36 mouse cellular contexts compared by ENCODE assay signal in the genomic region with DNA sequence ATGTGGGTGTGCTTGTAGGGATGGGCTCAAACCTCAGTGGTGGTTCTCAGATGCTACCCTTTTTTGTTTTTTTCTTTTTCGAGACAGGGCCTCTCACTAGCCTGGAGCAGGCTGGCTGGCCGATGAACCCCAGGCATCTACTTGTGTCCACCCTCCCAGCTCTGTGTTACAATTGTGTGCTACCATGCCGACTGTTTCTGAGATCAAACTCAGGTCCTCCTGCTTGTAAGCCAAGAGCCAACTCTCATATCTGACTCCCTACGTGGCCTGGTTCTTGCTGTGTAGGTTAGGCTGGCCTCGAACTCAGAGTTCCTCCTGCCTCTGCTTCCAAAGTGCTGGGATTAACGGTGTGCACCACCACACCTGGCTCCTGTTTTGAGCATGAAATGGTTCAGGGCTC. TPM values are rescaled to one million over a fixed set of nuclear protein-coding genes. Genes with fewer than 3 reads are reported as not detected.
"Had no signal": no experiment of that assay in that cellular context is flagged by ENCODE, and none has a peak within 500 bp of the region (broad histone marks: within the 10 kb centered on the region; RNA-seq: fewer than 3 reads in every experiment).

No protein-coding gene starts in this region.

- DNase-seq: forebrain, postnatal 0 days; heart, adult 18-20 months; heart, postnatal 14 days; heart, postnatal 36 days; kidney, adult 11 months; kidney, adult 8-10 months; kidney, postnatal 10 days; layer of hippocampus, adult 9-11 months; layer of hippocampus, postnatal 36 days; left cerebral cortex, postnatal 4 days; liver, embryonic 13.5 days had no signal

- H3K4me3 ChIP-seq: forebrain, embryonic 15.5 days; heart, embryonic 10.5 days; heart, embryonic 13.5 days; heart, embryonic 15.5 days; hindbrain, embryonic 13.5 days; hindbrain, embryonic 15.5 days; limb, embryonic 13.5 days; limb, embryonic 15.5 days; liver, embryonic 13.5 days had no signal

- H3K9me3 ChIP-seq: forebrain, embryonic 15.5 days; heart, embryonic 10.5 days; heart, embryonic 13.5 days; heart, embryonic 15.5 days; hindbrain, embryonic 13.5 days; hindbrain, embryonic 15.5 days; limb, embryonic 13.5 days; limb, embryonic 15.5 days; liver, embryonic 13.5 days had no signal

- H3K4me1 ChIP-seq: forebrain, embryonic 15.5 days; heart, embryonic 15.5 days; hindbrain, embryonic 13.5 days; hindbrain, embryonic 15.5 days had no signal

- H3K9ac ChIP-seq: forebrain, embryonic 15.5 days; forebrain, postnatal 0 days; heart, embryonic 13.5 days; heart, embryonic 15.5 days; hindbrain, embryonic 13.5 days; hindbrain, embryonic 15.5 days; limb, embryonic 13.5 days; limb, embryonic 15.5 days; liver, embryonic 13.5 days had no signal

- H3K36me3 ChIP-seq: forebrain, embryonic 15.5 days; heart, embryonic 10.5 days; heart, embryonic 13.5 days; heart, embryonic 15.5 days; hindbrain, embryonic 13.5 days; hindbrain, embryonic 15.5 days; limb, embryonic 13.5 days; limb, embryonic 15.5 days; liver, embryonic 13.5 days had no signal

- H3K27ac ChIP-seq: forebrain, embryonic 15.5 days; heart, embryonic 10.5 days; heart, embryonic 13.5 days; heart, embryonic 15.5 days; hindbrain, embryonic 13.5 days; hindbrain, embryonic 15.5 days; hindbrain, postnatal 0 days; limb, embryonic 13.5 days; limb, embryonic 15.5 days; liver, embryonic 13.5 days had no signal

- H3K4me2 ChIP-seq: forebrain, embryonic 15.5 days; heart, embryonic 13.5 days; heart, embryonic 15.5 days; hindbrain, embryonic 13.5 days; hindbrain, embryonic 15.5 days; limb, embryonic 13.5 days; limb, embryonic 15.5 days; liver, embryonic 13.5 days had no signal

- H3K27me3 ChIP-seq: forebrain, embryonic 15.5 days; heart, embryonic 15.5 days; hindbrain, embryonic 13.5 days; hindbrain, embryonic 15.5 days; limb, embryonic 13.5 days; limb, embryonic 15.5 days; liver, embryonic 13.5 days had no signal

- ATAC-seq: forebrain, embryonic 15.5 days; forebrain, postnatal 0 days; hindbrain, postnatal 0 days; intestine, embryonic 16.5 days had no signal

RNA-seq across cellular contexts. Expression of a gene that starts 16.0 kb away (rescaled TPM):
- total RNA-seq: forebrain, postnatal 0 days; gastrocnemius, adult 18-20 months; gastrocnemius, adult 8-10 months; gastrocnemius, postnatal 36 days; heart, adult 18-20 months; heart, adult 8-10 months; heart, postnatal 14 days; heart, postnatal 36 days; hindbrain, postnatal 0 days; layer of hippocampus, adult 18-20 months; layer of hippocampus, adult 8-10 months; layer of hippocampus, postnatal 14 days; layer of hippocampus, postnatal 36 days; left cerebral cortex, adult 18-20 months; left cerebral cortex, adult 8-10 months; left cerebral cortex, postnatal 10 days; left cerebral cortex, postnatal 25 days; left cerebral cortex, postnatal 4 days had no signal
- polyA plus RNA-seq: heart, postnatal 0 days had no signal

RNA-seq across cellular contexts. Expression of a gene that starts 16.1 kb away (rescaled TPM):
- total RNA-seq: forebrain, postnatal 0 days; gastrocnemius, adult 8-10 months; gastrocnemius, postnatal 36 days; heart, adult 18-20 months; heart, adult 8-10 months; heart, postnatal 36 days; left cerebral cortex, postnatal 10 days; left cerebral cortex, postnatal 4 days had no signal
- polyA plus RNA-seq: heart, embryonic 15.5 days; hindbrain, embryonic 11.5 days; hindbrain, embryonic 13.5 days; limb, embryonic 11.5 days; limb, embryonic 13.5 days had no signal

RNA-seq across cellular contexts. Expression of a gene that starts 59.3 kb away (rescaled TPM):
- total RNA-seq: hematopoietic stem cell, adult 5-6 weeks had no signal
